Mouse (Mus musculus) neural tube, embryonic 12.5 days (tissue): Measurements from ENCODE around the gene Hist1h2bb. TPM values are rescaled to one million over a fixed set of nuclear protein-coding genes. Genes with fewer than 3 reads are reported as not detected.
"Not testable (repeated sequence)": the region's sequence is repeated elsewhere in the genome, so short reads cannot be mapped to it uniquely, and the experiment has no call there.

ENCODE experiments used
- ATAC-seq: fragments of 200-750 bp; cut with Nextera tagmentation; 2 replicates; pipeline ENCODE4 v1.8.0; 2017; ENCODE audit warnings: low read depth, mild to moderate bottlenecking, moderate TSS enrichment, moderate library complexity; ENCODE audit not compliant: low FRiP score
- H3K27ac ChIP-seq: fragments of 300-500 bp; sonication (generic); 2 replicates; pipeline ENCODE4 v1.5.1; 2016
- H3K27me3 ChIP-seq: fragments of 300-500 bp; sonication (generic); replicated peaks from 2 replicates; pipeline ENCODE4 v1.6.1; 2016; ENCODE audit warnings: mild to moderate bottlenecking
- H3K36me3 ChIP-seq: fragments of 300-500 bp; sonication (generic); 2 replicates; pipeline ENCODE4 v1.6.1; 2016; ENCODE audit warnings: mild to moderate bottlenecking
- H3K4me1 ChIP-seq: fragments of 300-500 bp; sonication (generic); 2 replicates; pipeline ENCODE4 v1.6.1; 2016
- H3K4me2 ChIP-seq: fragments of 300-500 bp; sonication (generic); replicated peaks from 2 replicates; pipeline ENCODE4 v1.6.1; 2016; ENCODE audit warnings: mild to moderate bottlenecking
- H3K4me3 ChIP-seq: fragments of 300-500 bp; sonication (generic); 2 replicates; pipeline ENCODE4 v1.5.1; 2016
- H3K9ac ChIP-seq: fragments of 300-500 bp; sonication (generic); 2 replicates; pipeline ENCODE4 v1.6.1; 2016; ENCODE audit warnings: mild to moderate bottlenecking
- H3K9me3 ChIP-seq: fragments of 300-500 bp; sonication (generic); 2 replicates; pipeline ENCODE4 v1.6.1; 2016; ENCODE audit warnings: mild to moderate bottlenecking
- WGBS: fragments of 180-500 bp; shearing (Covaris S2); methylation state at CpG from one replicate; pipeline ENCODE4 v1.1.7; 2016; 5-methylcytosine and 5-hydroxymethylcytosine counted together
- polyA plus RNA-seq: library from polyadenylated mRNA; unstranded; fragments of >200 nt; fragmentation: Nextera tagmentation; extraction: Ambion mirVana; gene quantifications from 2 replicates; pipeline ENCODE4 v1.2.1, GENCODE M21; 2016

Hist1h2bb gene
- polyA plus RNA-seq, 1 experiment from 2014 or later, result 1.3 TPM

GRCm38 (mm10) chr13:23744421-23745380, 1.8 kb upstream of the Hist1h2bb start:
- peak overlapping the region; percentile 49 for H3K9ac ChIP-seq
- peaks cover 8% of the 10 kb centered on the region; the same call in 1 of the 2 replicates for H3K4me1 ChIP-seq
- ATAC-seq, result no peak
- peak overlapping the region; percentile 26 for H3K4me3 ChIP-seq
- no peaks in the 10 kb centered on the region for H3K9me3 ChIP-seq
- no peaks in the 10 kb centered on the region for H3K36me3 ChIP-seq
- H3K27me3 ChIP-seq, result no peaks in the 10 kb centered on the region
- H3K27ac ChIP-seq, result no peak overlapping the region
- WGBS, result under 1% methylated on average over 24 of the region's 36 CpGs
- H3K4me2 ChIP-seq, result peak overlapping the region; percentile 60

GRCm38 (mm10) chr13:23745381-23746161, 963 bp upstream of the Hist1h2bb start, which contains the start of gene Hist1h3c:
Gene Hist1h3c, minus strand, starts transcription at chr13:23745602.
- peak within 1 kb of the TSS; percentile 39 for H3K4me3 ChIP-seq
- H3K9ac ChIP-seq, result peak within 1 kb of the TSS; percentile 58
- no peaks in the 10 kb centered on the region for H3K9me3 ChIP-seq
- peak within 1 kb of the TSS; percentile 60 for H3K4me2 ChIP-seq
- H3K27me3 ChIP-seq, result no peaks in the 10 kb centered on the region
- H3K4me1 ChIP-seq, result peaks cover 5% of the 10 kb centered on the region; the same call in 1 of the 2 replicates
- peak within 1 kb of the TSS; percentile 94 for H3K27ac ChIP-seq
- under 1% methylated on average over 28 of the region's 28 CpGs for WGBS
- ATAC-seq, result peak; percentile 69
- no peaks in the 10 kb centered on the region for H3K36me3 ChIP-seq

GRCm38 (mm10) chr13:23747081-23747891, 752 bp downstream of the Hist1h2bb start:
- WGBS, result 2% methylated on average over 13 of the region's 13 CpGs
- H3K9ac ChIP-seq, result peak overlapping the region; percentile 38; the same call in 1 of the 2 replicates
- peak overlapping the region; percentile 60 for H3K4me2 ChIP-seq
- H3K9me3 ChIP-seq, result no peaks in the 10 kb centered on the region
- peak overlapping the region; percentile 94 for H3K27ac ChIP-seq
- peaks cover 5% of the 10 kb centered on the region; the same call in 1 of the 2 replicates for H3K4me1 ChIP-seq
- H3K27me3 ChIP-seq, result no peaks in the 10 kb centered on the region
- peak; percentile 8; the same call in 1 of the 2 replicates for ATAC-seq
- no peaks in the 10 kb centered on the region for H3K36me3 ChIP-seq
- H3K4me3 ChIP-seq, result peak overlapping the region; percentile 29

GRCm38 (mm10) chr13:23747892-23748288, 1.4 kb downstream of the Hist1h2bb start:
- H3K36me3 ChIP-seq, result no peaks in the 10 kb centered on the region
- H3K9me3 ChIP-seq, result no peaks in the 10 kb centered on the region
- H3K4me2 ChIP-seq, result peak overlapping the region; percentile 60
- peaks cover 5% of the 10 kb centered on the region; the same call in 1 of the 2 replicates for H3K4me1 ChIP-seq
- ATAC-seq, result no peak
- H3K9ac ChIP-seq, result no peak overlapping the region
- H3K27me3 ChIP-seq, result no peaks in the 10 kb centered on the region
- WGBS, result 8% methylated on average over 4 of the region's 4 CpGs
- H3K27ac ChIP-seq, result no peak overlapping the region
- no peak overlapping the region for H3K4me3 ChIP-seq

GRCm38 (mm10) chr13:23749563-23750121, 3.1 kb downstream of the Hist1h2bb start:
- H3K4me3 ChIP-seq, result no peak overlapping the region
- H3K4me1 ChIP-seq, result peaks cover 5% of the 10 kb centered on the region; the same call in 1 of the 2 replicates
- H3K27ac ChIP-seq, result no peak overlapping the region
- H3K36me3 ChIP-seq, result no peaks in the 10 kb centered on the region
- WGBS, result 92% methylated on average over 5 of the region's 5 CpGs
- no peak overlapping the region for H3K4me2 ChIP-seq
- H3K27me3 ChIP-seq, result no peaks in the 10 kb centered on the region
- ATAC-seq, result no peak
- no peak overlapping the region for H3K9ac ChIP-seq
- H3K9me3 ChIP-seq, result no peaks in the 10 kb centered on the region

GRCm38 (mm10) chr13:23750839-23751477, 4.4 kb downstream of the Hist1h2bb start, which contains the start of gene Hist1h2ab:
Gene Hist1h2ab, plus strand, starts transcription at chr13:23751126.
- H3K36me3 ChIP-seq, H3K4me1 ChIP-seq, H3K27me3 ChIP-seq, H3K9me3 ChIP-seq: not testable (repeated sequence)
- peak; percentile 34 for ATAC-seq
- Histone ChIP-seq H3K4me2 (peak within 1 kb of the TSS; percentile 64), H3K4me3 (peak within 1 kb of the TSS; percentile 35), H3K9ac (peak within 1 kb of the TSS; percentile 55; the same call in 1 of the 2 replicates), H3K27ac (peak within 1 kb of the TSS; percentile 82)
- WGBS, result under 1% methylated on average over 32 of the region's 47 CpGs

GRCm38 (mm10) chr13:23751478-23751956, 5.0 kb downstream of the Hist1h2bb start:
- H3K4me3 ChIP-seq, result peak overlapping the region; percentile 35
- WGBS, result under 1% methylated on average over 11 of the region's 11 CpGs

GRCm38 (mm10) chr13:23752067-23752741, 5.7 kb downstream of the Hist1h2bb start, which contains the start of gene Hist1h3b:
Gene Hist1h3b, plus strand, starts transcription at chr13:23752267.
- ATAC-seq, result peak; percentile 84
- not testable (repeated sequence) for H3K9me3 ChIP-seq, H3K27me3 ChIP-seq, H3K36me3 ChIP-seq, H3K4me1 ChIP-seq
- Histone ChIP-seq H3K27ac (peak within 1 kb of the TSS; percentile 82), H3K4me2 (peak within 1 kb of the TSS; percentile 64), H3K4me3 (peak within 1 kb of the TSS; percentile 35), H3K9ac (peak within 1 kb of the TSS; percentile 55; the same call in 1 of the 2 replicates)
- WGBS, result under 1% methylated on average over 21 of the region's 47 CpGs

More at GRCm38 (mm10) chr13:23751478-23751956, 5.0 kb downstream of the Hist1h2bb start:
- Histone ChIP-seq H3K36me3 (no peaks in the 10 kb centered on the region), H3K9me3 (no peaks in the 10 kb centered on the region), H3K9ac (peak overlapping the region; percentile 55; the same call in 1 of the 2 replicates), H3K27me3 (no peaks in the 10 kb centered on the region), H3K4me1 (peaks cover 5% of the 10 kb centered on the region; the same call in 1 of the 2 replicates), H3K27ac (peak overlapping the region; percentile 32; the same call in 1 of the 2 replicates), H3K4me2 (peak overlapping the region; percentile 64)
- ATAC-seq, result 0 out of 2 replicates have a peak, but pooled peaks have one; percentile 27

- peak overlapping the region; percentile 64 for H3K4me2 ChIP-seq
- H3K4me3 ChIP-seq, result peak overlapping the region; percentile 21
- H3K9me3 ChIP-seq, result no peaks in the 10 kb centered on the region
- no peaks in the 10 kb centered on the region for H3K27me3 ChIP-seq
- no peaks in the 10 kb centered on the region for H3K36me3 ChIP-seq
- WGBS, result 3% methylated on average over 6 of the region's 6 CpGs
- ATAC-seq, result no peak
- H3K27ac ChIP-seq, result 0 out of 2 replicates have a peak overlapping the region, but pooled peaks have one; percentile 8
- H3K4me1 ChIP-seq, result peaks cover 8% of the 10 kb centered on the region; the same call in 1 of the 2 replicates
- H3K9ac ChIP-seq, result peak overlapping the region; percentile 53; the same call in 1 of the 2 replicates
Measured at GRCm38 (mm10) chr13:23752742-23753172, 6.2 kb downstream of the Hist1h2bb start.
